Mouse (Mus musculus) kidney, embryonic 14.5 days (tissue): ENCODE measurements around the gene Abhd17b. TPM values are rescaled to one million over a fixed set of nuclear protein-coding genes. Genes with fewer than 3 reads are reported as not detected.
"Not testable (repeated sequence)": the region's sequence is repeated elsewhere in the genome, so short reads cannot be mapped to it uniquely, and the experiment has no call there.

Experiments
- ATAC-seq: fragments of 200-750 bp; cut with Nextera tagmentation; 2 replicates; pipeline ENCODE4 v1.8.0; 2017; ENCODE audit warnings: moderate number of reproducible peaks, mild to moderate bottlenecking, moderate TSS enrichment, moderate library complexity; ENCODE audit not compliant: low FRiP score, low TSS enrichment
- H3K27ac ChIP-seq: fragments of 300-500 bp; sonication (generic); 2 replicates; pipeline ENCODE4 v1.5.1; 2014; ENCODE audit warnings: low read depth, mild to moderate bottlenecking, low read length, moderate library complexity, mixed read lengths
- H3K27me3 ChIP-seq: fragments of 300-500 bp; sonication (generic); 2 replicates; pipeline ENCODE4 v1.6.1; 2014; ENCODE audit warnings: mild to moderate bottlenecking, low read length; ENCODE audit not compliant: control insufficient read depth, insufficient read depth
- H3K36me3 ChIP-seq: fragments of 300-500 bp; sonication (generic); 2 replicates; pipeline ENCODE4 v1.6.1; 2014; ENCODE audit warnings: low read length, mixed read lengths; ENCODE audit not compliant: control insufficient read depth, insufficient read depth
- H3K4me1 ChIP-seq: fragments of 300-500 bp; sonication (generic); 2 replicates; pipeline ENCODE4 v1.6.1; 2014; ENCODE audit warnings: low read length, mixed read lengths; ENCODE audit not compliant: control insufficient read depth, insufficient read depth
- H3K4me2 ChIP-seq: fragments of 300-500 bp; sonication (generic); replicated peaks from 2 replicates; pipeline ENCODE4 v1.6.1; 2014; ENCODE audit warnings: low read depth, mild to moderate bottlenecking, low read length
- H3K4me3 ChIP-seq: fragments of 300-500 bp; sonication (generic); 2 replicates; pipeline ENCODE4 v1.5.1; 2014; ENCODE audit warnings: mild to moderate bottlenecking, low read length
- H3K9ac ChIP-seq: fragments of 300-500 bp; sonication (generic); 2 replicates; pipeline ENCODE4 v1.6.1; 2014; ENCODE audit warnings: low read depth, mild to moderate bottlenecking, low read length, moderate library complexity
- H3K9me3 ChIP-seq: fragments of 300-500 bp; sonication (generic); 2 replicates; pipeline ENCODE4 v1.6.1; 2016; ENCODE audit warnings: low read length; ENCODE audit not compliant: control insufficient read depth
- WGBS: fragments of 180-500 bp; shearing (Covaris S2); extraction: QIAGEN DNeasy Blood & Tissue Kit; methylation state at CpG from one replicate; pipeline ENCODE4 v1.1.7; 2014; 5-methylcytosine and 5-hydroxymethylcytosine counted together
- polyA plus RNA-seq: library from polyadenylated mRNA; unstranded; fragments of >200 nt; fragmentation: Nextera tagmentation; extraction: Ambion mirVana; gene quantifications from 2 replicates; pipeline ENCODE4 v1.2.1, GENCODE M21; 2014

Gene Abhd17b
- polyA plus RNA-seq, 1 experiment from 2014 or later: 43.0 TPM

DNA sequence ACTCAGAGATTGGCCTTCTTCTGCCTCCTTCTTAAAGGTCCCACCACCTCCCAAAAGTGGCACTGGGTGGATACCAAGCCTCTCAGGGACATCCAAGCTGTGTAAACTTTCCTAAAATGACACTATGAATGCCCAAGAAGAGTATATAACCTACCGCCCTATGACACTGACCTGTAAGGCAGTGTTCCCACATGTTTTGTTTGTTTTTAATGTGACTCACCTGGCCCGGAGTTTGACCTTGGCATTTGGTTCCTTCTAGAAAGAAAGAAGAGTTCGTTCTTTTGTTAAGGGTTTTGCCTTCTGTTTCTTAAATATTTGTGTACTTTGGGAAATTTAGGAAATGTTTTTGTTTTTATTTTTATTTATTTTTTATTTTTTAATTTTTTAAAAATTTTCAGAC, 66.2 kb downstream of the Abhd17b start:
- no peaks in the 10 kb centered on the region for H3K9me3 ChIP-seq
- H3K27me3 ChIP-seq: no peaks in the 10 kb centered on the region
- H3K4me3 ChIP-seq: no peak overlapping the region
- H3K4me1 ChIP-seq: peaks cover 5% of the 10 kb centered on the region
- no peak for ATAC-seq
- no peaks in the 10 kb centered on the region for H3K36me3 ChIP-seq
- no peak overlapping the region for H3K9ac ChIP-seq
- H3K4me2 ChIP-seq: no peak overlapping the region
- H3K27ac ChIP-seq: no peak overlapping the region
- 85% methylated on average over 3 of the region's 3 CpGs for WGBS

DNA sequence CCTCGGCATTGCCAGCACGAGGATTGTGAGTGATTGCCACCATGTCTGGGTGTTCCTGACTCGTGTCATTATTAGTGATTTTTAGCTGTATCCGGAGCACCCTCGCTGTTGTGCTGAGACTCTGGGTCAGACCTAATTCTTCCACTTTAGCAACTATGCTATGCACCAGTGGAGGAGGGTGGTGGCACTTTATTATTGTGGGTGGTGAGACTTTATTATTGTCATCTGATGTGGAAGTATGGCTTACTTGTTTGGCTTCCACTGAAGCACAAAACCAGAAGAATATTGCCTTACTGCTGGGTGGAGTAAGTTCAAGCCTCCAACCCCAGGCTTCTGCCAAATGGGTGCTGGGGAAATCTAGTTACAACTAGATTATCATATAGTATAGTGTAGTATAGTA, 68.0 kb downstream of the Abhd17b start:
- Histone ChIP-seq H3K4me2 (no peak overlapping the region), H3K4me3 (no peak overlapping the region), H3K27me3 (no peaks in the 10 kb centered on the region), H3K9me3 (no peaks in the 10 kb centered on the region), H3K9ac (no peak overlapping the region), H3K27ac (no peak overlapping the region), H3K4me1 (no peaks in the 10 kb centered on the region), H3K36me3 (no peaks in the 10 kb centered on the region)
- ATAC-seq: no peak
- WGBS: 91% methylated on average over 5 of the region's 5 CpGs

DNA sequence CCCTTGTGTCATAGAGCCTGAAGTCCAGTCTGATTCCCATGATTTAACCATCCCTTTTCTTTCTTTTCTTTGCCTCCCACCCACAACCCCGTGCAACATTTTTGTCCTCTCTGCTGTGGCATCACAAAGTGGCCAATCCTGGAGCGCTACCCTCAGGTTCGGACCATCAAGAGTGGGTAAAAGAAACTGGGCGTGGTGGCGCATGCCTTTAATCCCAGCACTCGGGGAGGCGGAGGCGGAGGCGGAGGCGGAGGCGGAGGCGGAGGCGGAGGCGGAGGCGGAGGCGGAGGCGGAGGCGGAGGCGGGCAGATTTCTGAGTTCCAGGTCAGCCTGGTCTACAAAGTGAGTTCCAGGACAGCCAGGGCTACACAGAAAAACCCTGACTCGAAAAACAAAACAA, 70.3 kb downstream of the Abhd17b start:
- not testable (repeated sequence) for H3K4me2 ChIP-seq, H3K27me3 ChIP-seq, H3K9me3 ChIP-seq, H3K9ac ChIP-seq, ATAC-seq, H3K27ac ChIP-seq, H3K36me3 ChIP-seq, H3K4me3 ChIP-seq, H3K4me1 ChIP-seq
- WGBS: 98% methylated on average over 20 of the region's 20 CpGs

DNA sequence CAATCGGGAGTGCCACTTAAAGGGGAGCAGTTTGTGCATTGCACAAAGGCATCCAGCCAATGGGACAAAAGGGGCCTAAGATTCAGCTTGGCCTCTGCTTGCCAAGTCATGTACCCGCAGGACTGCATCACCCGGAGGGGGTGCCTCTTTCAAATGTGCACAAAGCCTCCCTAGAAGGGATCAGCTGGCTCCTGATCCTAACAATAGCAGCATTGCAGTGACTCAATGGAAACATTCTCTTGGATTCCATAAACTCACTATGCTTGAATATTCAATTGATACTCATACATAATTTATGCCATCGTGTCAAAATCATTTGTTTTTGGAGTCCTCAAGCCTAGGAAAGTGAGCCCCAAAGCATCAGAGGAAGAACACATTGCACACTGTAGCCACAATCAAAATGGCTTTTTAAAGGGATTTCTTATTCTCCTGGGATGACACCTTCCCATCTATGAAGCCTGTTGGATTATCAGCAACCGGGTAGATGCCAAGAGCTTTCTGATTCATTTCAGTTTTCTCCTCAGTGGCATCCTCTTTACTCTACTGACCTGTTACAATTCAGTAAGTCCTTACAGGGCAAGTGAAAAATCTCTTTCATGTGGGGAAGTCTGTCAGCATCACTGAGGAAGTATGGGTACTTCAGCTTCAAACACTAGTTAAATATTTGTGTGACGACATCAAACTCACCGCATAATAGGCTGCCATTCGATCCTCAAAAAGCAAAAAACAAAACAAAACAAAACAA, 71.1 kb downstream of the Abhd17b start:
- Histone ChIP-seq H3K4me3 (no peak overlapping the region), H3K9ac (no peak overlapping the region), H3K4me2 (no peak overlapping the region), H3K27ac (no peak overlapping the region), H3K4me1 (no peaks in the 10 kb centered on the region), H3K9me3 (no peaks in the 10 kb centered on the region), H3K36me3 (no peaks in the 10 kb centered on the region), H3K27me3 (no peaks in the 10 kb centered on the region)
- ATAC-seq: no peak
- 87% methylated on average over 8 of the region's 8 CpGs for WGBS

GRCm38 (mm10) chr19:21725168-21725567, 72.2 kb downstream of the Abhd17b start:
- ATAC-seq: no peak
- Histone ChIP-seq H3K4me3 (no peak overlapping the region), H3K9me3 (no peaks in the 10 kb centered on the region), H3K4me2 (no peak overlapping the region), H3K4me1 (no peaks in the 10 kb centered on the region), H3K27me3 (no peaks in the 10 kb centered on the region), H3K9ac (no peak overlapping the region), H3K27ac (no peak overlapping the region), H3K36me3 (no peaks in the 10 kb centered on the region)
- WGBS: 85% methylated on average over 1 of the region's 1 CpGs

- Histone ChIP-seq H3K9ac (no peak overlapping the region), H3K4me2 (no peak overlapping the region), H3K4me1 (no peaks in the 10 kb centered on the region), H3K9me3 (no peaks in the 10 kb centered on the region), H3K36me3 (no peaks in the 10 kb centered on the region), H3K27me3 (no peaks in the 10 kb centered on the region), H3K27ac (no peak overlapping the region), H3K4me3 (no peak overlapping the region)
- 28% methylated on average over 2 of the region's 2 CpGs for WGBS
- no peak for ATAC-seq
Observed at GRCm38 (mm10) chr19:21727081-21727480, 74.1 kb downstream of the Abhd17b start.

DNA sequence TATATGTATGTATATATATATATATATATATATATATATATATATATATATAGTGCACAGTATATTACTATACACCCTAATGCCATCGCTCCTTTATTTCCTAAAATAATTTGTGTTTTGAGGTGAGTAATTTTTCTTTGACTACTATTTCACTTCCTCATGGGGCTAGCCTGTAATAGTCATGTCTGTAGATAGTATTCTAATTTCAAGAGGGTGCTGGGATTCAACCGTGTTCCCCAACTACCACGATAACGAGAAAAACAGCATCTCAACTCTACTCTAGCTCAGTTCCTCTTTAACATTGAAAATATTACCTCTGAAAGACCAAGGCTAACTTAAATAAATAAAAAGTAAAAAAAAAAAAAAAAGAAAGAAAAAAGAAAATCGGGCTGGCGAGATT, 75.4 kb downstream of the Abhd17b start:
- ATAC-seq: no peak
- 92% methylated on average over 6 of the region's 6 CpGs for WGBS
- H3K4me3 ChIP-seq: no peak overlapping the region
- no peaks in the 10 kb centered on the region for H3K27me3 ChIP-seq
- H3K4me1 ChIP-seq: no peaks in the 10 kb centered on the region
- H3K27ac ChIP-seq: no peak overlapping the region
- no peak overlapping the region for H3K9ac ChIP-seq
- no peaks in the 10 kb centered on the region for H3K9me3 ChIP-seq
- no peaks in the 10 kb centered on the region for H3K36me3 ChIP-seq
- H3K4me2 ChIP-seq: no peak overlapping the region

DNA sequence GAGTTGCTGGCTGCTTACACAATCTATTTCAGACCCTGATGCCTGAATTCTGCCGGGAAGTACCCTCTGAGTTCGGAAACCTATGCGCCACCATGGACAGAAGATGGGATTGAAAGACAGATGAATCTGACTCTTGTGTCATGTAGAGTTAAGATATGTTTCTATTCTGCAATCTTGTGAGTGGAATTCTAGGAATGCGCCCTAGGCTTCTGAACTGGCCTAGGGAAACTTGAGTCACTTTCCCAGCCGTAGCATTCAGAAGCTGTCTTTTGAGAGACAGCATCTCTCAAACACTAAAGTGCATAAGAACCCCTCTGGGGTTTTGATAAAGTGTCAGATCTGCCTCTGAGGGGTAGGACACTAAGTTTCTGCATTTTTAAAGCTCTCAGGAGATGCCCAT, 78.9 kb downstream of the Abhd17b start:
- no peak overlapping the region for H3K4me3 ChIP-seq
- no peaks in the 10 kb centered on the region for H3K36me3 ChIP-seq
- ATAC-seq: no peak
- no peaks in the 10 kb centered on the region for H3K9me3 ChIP-seq
- no peaks in the 10 kb centered on the region for H3K4me1 ChIP-seq
- H3K27me3 ChIP-seq: no peaks in the 10 kb centered on the region
- no peak overlapping the region for H3K27ac ChIP-seq
- WGBS: 88% methylated on average over 5 of the region's 5 CpGs
- no peak overlapping the region for H3K9ac ChIP-seq
- H3K4me2 ChIP-seq: no peak overlapping the region

DNA sequence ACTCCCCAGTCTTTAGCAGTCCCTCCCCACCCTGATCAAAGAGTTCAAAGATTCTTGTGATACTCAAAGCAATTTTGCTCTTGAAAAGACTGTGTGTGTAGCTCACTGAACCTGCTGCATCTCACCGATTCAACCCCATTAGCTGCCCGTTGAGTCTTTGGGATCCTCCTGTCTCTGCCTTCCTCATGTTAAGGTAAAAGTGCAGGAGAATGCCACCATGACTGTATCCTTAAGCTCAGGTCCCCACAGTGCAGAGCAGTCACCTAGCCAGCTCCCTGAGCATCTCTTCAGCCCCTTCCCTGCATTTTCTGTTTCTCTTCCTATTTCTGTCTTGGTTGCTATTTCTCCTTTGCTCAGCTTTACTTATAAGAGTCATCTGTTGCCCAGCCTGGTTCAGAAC, 80.2 kb downstream of the Abhd17b start:
- Histone ChIP-seq H3K4me1 (no peaks in the 10 kb centered on the region), H3K27ac (no peak overlapping the region), H3K27me3 (no peaks in the 10 kb centered on the region), H3K4me2 (no peak overlapping the region), H3K4me3 (no peak overlapping the region), H3K9me3 (no peaks in the 10 kb centered on the region), H3K9ac (no peak overlapping the region), H3K36me3 (no peaks in the 10 kb centered on the region)
- WGBS: 91% methylated on average over 2 of the region's 2 CpGs
- no peak for ATAC-seq
